Mouse (Mus musculus) CD8-positive naive resting alpha-beta T cell, adult 2 months (primary cell): ENCODE measurements around the gene Tsnaxip1.

ENCODE experiments used
- DNase-seq, 2 experiments: peaks; one replicate each; pipeline ENCODE4 v3.0.0; 2022; ENCODE audit warnings: low read depth in 2 of 2, low spot score in 2 of 2

Tsnaxip1 gene

GRCm38 (mm10) chr8:105826861-105827848 lies at the start of gene Tsnaxip1, which contains the start of gene Ranbp10:
Tsnaxip1 (plus strand) TSS chr8:105827731.
Ranbp10 (minus strand) TSS chr8:105827350.
- DNase-seq: peak; percentile 93 to 94

GRCm38 (mm10) chr8:105777833-105778232 lies 49.7 kb upstream of the Tsnaxip1 start:
- no peak for DNase-seq

GRCm38 (mm10) chr8:105780298-105780697 lies 47.2 kb upstream of the Tsnaxip1 start:
- DNase-seq: no peak

GRCm38 (mm10) chr8:105788241-105788640 lies 39.3 kb upstream of the Tsnaxip1 start:
- DNase-seq: peak; percentile 51 to 75

- DNase-seq: peak in 1 of 2 experiments; percentile 31
Measured at GRCm38 (mm10) chr8:105788927-105789326, 38.6 kb upstream of the Tsnaxip1 start.

- DNase-seq: no peak
Measured at GRCm38 (mm10) chr8:105789626-105790025, 37.9 kb upstream of the Tsnaxip1 start.

GRCm38 (mm10) chr8:105793331-105793730 lies 34.2 kb upstream of the Tsnaxip1 start:
- no peak for DNase-seq

GRCm38 (mm10) chr8:105794009-105794598 lies 33.4 kb upstream of the Tsnaxip1 start:
- no peak for DNase-seq

GRCm38 (mm10) chr8:105795785-105796184 lies 31.7 kb upstream of the Tsnaxip1 start:
- DNase-seq: no peak

GRCm38 (mm10) chr8:105798408-105798807 lies 29.1 kb upstream of the Tsnaxip1 start:
- DNase-seq: no peak

- DNase-seq: no peak
Measured at GRCm38 (mm10) chr8:105799091-105799812, 28.3 kb upstream of the Tsnaxip1 start.

GRCm38 (mm10) chr8:105801153-105801904 lies 26.2 kb upstream of the Tsnaxip1 start:
- DNase-seq: no peak

- DNase-seq: no peak
Measured at GRCm38 (mm10) chr8:105804797-105805196, 22.7 kb upstream of the Tsnaxip1 start.

- no peak for DNase-seq
Measured at GRCm38 (mm10) chr8:105805346-105805745, 22.2 kb upstream of the Tsnaxip1 start.

- no peak for DNase-seq
Measured at GRCm38 (mm10) chr8:105805964-105806363, 21.6 kb upstream of the Tsnaxip1 start.

- no peak for DNase-seq
Measured at GRCm38 (mm10) chr8:105807766-105808165, 19.8 kb upstream of the Tsnaxip1 start.

GRCm38 (mm10) chr8:105808480-105808879 lies 19.1 kb upstream of the Tsnaxip1 start:
- DNase-seq: no peak

GRCm38 (mm10) chr8:105810245-105810786 lies 17.2 kb upstream of the Tsnaxip1 start:
- DNase-seq: no peak

- DNase-seq: no peak
Measured at GRCm38 (mm10) chr8:105811061-105811460, 16.5 kb upstream of the Tsnaxip1 start.

GRCm38 (mm10) chr8:105811543-105811942 lies 16.0 kb upstream of the Tsnaxip1 start:
- no peak for DNase-seq
